Mouse (Mus musculus) mouse trophoblast stem cell (cell line): Measurements from ENCODE around the gene Hist1h1e.
"Not testable (repeated sequence)": the region's sequence is repeated elsewhere in the genome, so short reads cannot be mapped to it uniquely, and the experiment has no call there.

ENCODE experiments used
- in situ Hi-C, 2 experiments: fragments of 300-500 bp; cut with MseI, MboI; formaldehyde crosslinking; loops; 2 replicates in 1 of 2; 3 replicates in 1 of 2; pipeline ENCODE4 v1.15.1; 2025

The Hist1h1e gene

DNA sequence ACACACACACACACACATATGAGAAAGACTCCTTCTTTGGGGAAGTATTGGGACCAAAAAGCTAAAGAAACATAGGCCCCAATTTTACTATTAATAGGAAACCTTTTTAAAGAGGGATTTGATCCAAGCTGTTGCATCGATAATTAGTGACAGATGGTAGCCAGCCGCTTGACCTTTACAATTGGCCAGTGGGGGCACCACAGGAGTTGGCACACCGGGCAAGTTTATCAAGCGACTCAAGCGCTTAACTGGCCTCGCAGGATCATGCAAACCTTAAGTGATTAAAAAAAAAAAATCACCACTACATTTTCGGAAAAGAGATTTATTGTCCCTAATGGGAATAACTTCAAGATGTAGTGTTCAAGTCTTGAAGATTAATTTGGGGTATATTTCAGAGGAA lies 29.7 kb downstream of the Hist1h1e start:
- in situ Hi-C loops = no loop called here

DNA sequence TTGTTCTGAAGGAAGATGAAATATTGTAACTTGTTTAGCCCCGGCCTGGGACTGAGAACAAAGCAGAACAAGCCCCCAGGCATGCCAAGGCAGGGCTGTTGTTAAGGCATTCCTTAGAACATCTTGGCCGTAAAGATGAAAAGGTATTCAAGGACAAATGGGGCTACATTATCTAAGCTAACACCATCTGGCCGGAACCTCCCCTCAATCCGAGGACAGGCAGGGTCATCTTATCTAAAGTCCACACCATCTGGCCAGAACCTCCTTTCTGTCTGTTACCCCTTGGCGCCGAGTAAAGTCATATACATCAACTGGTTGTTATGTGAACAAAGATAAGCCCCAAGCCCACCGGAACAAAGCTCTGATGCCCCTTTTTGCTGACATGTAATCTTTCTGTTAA lies 30.5 kb downstream of the Hist1h1e start:
- in situ Hi-C loops = not testable (repeated sequence)

DNA sequence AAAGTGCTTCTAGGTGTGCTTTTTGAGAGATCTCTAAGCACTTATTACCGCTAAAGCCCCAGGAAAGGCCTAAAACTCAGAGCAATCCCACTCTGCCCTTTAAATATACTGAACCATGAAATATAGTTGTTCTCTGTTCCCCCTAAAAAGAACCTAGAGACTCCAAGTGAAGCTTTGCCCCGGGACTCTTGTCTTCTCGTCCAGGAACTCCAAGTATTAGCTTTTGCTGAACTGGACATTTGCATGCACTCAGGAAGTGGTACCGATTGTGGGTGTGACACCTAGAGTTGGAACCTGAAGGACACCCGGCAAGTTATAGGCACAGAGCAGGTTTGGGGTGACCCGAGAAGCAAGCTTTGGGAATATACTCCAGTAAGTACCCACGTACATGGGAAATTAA lies 31.2 kb downstream of the Hist1h1e start:
- in situ Hi-C loops = no loop called here

DNA sequence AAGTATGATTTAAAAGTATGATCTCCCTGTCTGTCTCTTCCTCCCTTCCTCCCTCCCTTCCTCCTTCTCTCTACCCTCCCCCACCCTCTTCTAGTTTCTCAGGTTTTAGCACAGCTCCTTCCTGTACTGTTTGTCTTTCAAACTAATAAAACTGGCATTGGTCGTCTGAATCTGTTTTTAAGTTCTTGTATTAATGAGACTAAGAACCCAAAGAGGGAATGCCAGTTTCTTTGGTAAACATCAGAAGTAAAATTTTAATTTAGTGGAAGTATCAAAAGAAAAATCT lies 35.5 kb downstream of the Hist1h1e start:
- in situ Hi-C loops = no loop called here

DNA sequence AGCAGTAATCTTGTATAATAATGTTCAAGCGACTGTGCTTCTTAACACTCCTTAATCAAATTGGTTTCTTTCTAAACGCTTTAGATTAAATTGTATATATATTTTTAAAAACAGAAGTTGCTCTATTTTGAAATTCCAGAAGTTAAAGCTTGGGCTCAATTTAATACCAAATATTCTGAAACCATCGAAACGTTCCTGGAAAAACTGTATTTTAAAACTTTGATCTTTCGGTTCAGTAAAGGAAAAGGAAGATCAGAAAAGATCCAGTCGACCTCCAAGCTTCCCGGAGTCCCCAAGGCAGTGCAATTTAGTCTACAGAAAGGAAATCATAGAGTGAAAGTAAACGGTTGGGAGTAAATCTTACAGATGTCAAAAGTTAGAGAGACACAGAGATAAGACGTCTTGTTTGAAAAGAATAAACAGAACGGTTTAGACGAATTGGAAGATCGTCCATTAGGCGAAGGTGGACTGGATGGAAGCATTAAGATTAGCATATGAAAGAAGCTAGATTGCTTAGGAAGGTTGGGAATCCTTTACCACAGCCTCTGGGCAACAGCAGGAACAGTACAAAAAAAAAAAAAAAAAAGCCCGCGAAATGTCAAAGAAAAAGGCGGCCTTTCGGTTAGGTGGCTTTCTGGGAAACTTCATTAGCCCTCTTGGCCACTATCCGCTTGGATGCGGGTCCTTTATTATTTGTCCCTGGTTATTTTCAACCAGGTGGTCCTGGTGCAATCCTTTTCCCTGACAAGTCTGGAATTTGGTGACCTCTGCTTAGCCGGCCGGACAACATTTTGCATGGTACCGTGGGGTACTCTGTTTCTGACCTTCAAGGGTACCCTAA lies 36.0 kb downstream of the Hist1h1e start:
- in situ Hi-C loops = no loop called here

DNA sequence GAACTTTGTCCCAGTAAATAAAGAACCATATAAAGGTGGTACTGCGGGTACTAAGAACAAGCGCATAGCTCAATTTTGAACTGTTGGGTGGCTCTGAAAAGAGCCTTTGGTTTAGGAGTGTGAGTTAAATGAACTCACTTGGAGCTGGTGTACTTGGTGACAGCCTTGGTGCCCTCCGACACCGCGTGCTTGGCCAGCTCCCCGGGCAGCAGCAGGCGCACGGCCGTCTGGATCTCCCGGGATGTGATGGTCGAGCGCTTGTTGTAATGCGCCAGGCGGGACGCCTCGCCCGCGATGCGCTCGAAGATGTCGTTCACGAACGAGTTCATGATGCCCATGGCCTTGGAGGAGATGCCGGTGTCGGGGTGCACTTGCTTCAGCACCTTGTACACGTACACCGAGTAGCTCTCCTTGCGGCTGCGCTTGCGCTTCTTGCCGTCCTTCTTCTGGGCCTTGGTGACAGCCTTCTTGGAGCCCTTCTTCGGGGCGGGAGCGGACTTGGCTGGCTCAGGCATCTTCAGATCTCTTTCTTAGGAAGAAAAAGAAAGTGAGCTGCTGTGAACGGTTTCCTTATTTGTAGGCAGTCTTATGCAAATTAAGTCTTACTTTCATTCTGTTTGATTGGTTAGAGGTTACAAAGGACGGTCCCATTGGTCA lies 36.8 kb downstream of the Hist1h1e start:
- in situ Hi-C loops = not testable (repeated sequence)

DNA sequence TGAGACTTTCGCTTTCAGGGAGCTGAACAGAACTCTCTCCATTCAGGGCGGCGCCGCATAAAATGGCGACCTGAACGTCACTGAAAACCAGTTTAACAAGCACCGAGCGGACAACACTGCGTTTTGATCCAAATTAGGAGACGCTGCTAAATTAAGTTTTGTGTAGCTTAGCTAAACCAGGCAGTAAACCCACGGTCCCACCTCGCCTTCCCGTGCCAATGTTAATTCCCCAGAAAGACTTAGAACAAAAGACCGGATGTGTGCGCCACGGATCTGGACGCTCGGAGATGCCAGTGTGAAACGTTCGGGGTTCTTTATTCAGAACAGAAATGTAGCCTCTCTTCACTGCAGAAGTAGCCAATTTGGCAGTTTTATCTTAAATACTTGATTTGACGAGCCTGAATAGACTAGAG lies 37.3 kb downstream of the Hist1h1e start:
- in situ Hi-C loops = no loop called here

DNA sequence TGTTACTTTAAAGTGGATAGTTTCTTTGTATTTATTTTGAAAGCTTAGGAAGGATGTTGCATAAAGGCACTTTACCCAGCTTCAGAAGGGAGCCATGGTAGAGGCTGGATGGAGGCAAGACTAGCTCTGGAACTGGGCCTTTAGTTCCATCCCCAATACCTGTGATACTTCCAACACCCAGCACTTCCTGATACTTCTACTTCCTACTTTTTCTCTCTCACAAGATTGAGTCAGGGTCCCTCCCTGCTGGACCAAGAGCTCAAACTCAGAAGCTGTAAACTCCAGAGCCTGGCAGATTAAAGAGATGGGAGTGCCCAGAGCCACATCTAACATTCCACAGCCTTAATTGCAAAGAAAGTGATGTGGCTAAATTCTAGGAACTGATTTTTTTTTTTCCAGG lies 38.0 kb downstream of the Hist1h1e start:
- in situ Hi-C loops = no loop called here

DNA sequence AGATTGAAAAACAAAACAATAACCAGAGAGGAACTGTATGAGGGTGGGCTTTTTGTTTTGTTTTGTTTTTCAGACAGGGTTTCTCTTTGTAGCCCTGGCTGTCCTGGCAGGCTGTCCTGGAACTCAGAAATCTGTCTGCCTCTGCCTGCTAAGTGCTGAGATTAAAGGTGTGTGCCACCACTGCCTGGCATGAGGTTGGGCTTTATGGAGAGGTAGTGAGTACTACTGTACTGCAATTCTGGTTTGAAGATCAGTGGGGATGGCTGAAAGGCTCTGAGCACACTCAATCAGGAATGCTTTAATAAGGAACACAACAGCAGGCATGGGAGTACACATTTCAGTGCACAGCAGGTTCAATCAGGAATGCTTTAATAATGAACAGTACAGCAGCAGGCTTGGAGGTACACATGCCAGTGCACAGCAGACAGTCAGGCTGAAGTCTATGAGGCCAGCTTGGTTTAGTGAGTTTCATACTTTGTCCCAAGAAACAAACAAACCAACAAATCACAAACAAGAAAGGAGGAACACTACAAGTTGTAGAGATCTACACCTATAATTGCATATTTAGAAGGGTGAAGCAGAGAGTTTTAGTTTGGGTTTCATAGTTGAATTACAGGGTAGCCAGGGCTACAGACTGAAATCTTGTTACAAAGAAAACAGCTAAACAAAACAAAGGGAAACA lies 38.8 kb downstream of the Hist1h1e start:
- in situ Hi-C loops = no loop called here

DNA sequence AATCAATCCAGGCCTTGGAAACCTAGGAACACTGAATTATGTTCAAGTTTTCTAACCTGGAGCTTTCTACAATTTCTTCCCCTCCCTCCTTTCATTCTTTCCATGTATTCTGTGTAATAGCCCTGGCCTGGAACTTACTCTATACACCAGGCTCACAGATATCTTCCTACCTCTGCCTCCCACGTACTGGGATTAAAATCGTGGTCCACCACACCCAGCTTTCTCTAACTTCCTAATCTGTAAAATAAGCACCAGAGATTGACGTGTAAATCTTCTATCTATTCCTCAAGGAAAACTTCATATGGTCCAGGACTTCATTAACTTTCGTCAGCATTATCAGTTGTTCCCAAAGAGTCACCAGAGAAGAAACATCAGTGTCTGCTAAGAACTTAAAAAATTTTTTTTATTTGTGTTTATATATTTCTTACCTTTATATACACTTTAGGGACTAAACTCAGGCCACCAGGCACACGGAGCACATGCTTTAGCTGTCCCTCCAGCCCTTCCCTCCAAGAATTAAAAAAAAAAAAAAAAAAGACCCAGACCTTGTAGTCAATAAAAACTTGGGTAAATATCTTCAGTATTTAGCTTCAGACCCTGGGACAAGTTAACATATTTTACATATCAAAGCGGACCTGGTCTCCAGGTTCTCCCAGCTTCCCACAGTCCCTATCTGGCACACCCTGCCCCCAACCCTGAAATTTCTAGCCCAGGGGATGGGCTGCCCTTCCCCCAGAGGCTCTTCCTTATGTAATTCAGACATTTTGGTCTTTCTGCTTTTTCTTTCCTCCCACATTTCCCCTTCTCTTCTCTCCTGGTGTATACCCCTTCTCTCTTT lies 39.9 kb downstream of the Hist1h1e start:
- in situ Hi-C loops = no loop called here

DNA sequence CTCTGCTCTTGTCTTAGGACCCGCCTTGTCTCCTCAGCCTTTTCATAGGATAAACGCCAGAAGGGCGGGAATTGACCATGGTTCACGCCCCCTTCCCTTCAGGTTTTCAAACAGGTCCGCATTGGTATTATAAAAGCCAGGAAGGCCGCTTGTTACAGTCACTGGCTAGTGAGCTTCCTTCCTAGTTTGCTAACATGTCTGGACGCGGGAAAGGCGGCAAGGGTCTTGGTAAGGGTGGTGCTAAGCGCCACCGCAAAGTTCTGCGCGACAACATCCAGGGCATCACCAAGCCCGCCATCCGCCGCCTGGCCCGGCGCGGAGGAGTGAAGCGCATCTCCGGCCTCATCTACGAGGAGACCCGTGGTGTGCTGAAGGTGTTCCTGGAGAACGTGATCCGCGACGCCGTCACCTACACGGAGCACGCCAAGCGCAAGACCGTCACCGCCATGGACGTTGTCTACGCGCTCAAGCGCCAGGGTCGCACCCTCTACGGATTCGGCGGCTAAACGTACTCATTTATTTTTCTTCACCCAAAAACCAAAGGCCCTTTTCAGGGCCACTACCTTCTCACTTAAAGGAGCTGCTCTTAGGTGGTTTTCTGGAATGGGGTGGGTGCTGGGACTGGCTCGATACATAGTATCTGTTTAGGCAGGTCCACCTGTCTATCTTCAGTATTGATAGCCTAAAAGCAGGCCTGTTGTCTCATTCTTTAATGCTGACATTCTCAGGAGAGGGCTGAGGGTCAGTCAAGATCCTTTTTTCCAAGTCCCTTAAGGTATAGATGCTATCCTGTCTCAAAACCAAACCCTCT lies 40.7 kb downstream of the Hist1h1e start, which contains the start of gene Hist1h4d:
Gene Hist1h4d, plus strand, starts transcription at position 191 of the 811 bp plus-strand sequence.
- in situ Hi-C loops = no loop called here

DNA sequence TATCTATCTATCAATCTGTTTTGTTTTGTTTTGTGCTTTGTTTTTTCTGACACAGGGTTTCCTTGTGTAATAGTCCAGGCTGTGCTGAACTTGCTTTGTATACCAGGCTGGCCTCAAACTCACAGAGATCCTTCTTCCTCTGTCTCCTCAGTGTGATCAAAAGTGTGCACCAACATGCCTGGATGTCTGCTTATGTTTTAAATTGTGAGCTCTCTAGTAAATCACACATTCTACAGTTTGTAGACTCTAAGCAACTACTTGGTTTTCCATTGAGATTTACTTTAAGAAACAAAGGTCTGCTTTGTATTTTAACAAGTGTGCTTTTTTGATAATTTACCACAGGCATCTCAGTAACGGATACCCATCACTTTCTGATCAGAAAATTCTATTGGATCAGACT lies 44.5 kb downstream of the Hist1h1e start:
- in situ Hi-C loops = no loop called here

DNA sequence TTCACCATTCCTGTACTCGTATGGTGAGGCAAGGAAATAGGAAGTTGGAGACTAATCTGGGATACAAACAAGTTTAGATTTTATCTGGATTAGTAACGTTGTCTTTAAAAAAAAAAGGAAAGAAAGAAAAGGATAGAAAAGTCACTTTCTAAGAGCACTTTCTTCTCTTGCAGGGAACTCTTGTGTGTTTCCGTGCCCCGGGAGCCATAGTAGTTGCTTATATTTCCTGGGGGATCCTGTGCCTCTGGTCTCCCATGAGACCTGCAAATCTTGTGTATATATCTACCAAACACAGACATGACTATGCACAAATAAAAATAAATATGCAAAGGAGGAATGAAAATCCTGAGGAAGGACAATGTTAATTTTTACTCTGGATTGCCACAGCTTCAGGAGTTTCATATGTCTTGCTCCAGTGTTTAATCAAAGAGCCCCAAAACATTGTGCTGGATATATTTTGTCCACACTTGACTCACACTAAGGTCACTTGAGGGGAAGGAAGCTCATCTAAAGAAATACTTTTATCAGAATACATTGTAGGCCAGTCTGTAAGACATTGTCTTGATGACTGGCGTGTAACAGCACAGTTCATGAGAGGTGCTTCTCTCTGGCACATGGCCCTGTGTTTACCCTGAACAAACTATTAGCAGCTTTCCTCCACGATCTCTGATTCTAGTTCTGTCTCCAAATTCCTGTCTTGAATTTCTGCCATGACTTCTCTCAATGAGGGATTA lies 45.3 kb downstream of the Hist1h1e start:
- in situ Hi-C loops = no loop called here

DNA sequence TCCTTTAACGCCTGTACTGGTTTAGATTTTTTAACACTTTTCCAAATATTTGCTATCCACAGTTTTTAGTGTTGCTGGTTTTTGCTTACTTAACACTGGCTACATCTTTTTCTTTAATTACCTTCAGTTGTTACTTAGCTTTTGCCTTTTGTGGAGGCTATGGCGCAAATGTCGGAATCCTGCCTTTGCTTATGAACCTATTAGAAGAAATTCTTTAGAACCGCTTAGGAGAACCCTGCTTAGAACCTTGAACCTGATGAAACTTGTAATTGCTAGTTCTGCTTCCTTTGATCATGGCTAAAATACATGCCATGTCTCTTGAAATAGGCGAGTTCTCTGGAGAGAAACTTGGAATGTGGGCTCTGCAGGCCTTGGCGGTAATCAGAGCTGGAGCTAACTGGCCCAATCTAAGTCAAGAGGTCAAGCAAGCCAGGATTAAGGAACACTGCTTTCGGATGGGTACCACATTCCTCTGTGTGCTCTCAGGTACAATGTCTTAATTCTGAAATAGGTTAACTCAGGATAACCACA lies 45.9 kb downstream of the Hist1h1e start:
- in situ Hi-C loops = no loop called here

DNA sequence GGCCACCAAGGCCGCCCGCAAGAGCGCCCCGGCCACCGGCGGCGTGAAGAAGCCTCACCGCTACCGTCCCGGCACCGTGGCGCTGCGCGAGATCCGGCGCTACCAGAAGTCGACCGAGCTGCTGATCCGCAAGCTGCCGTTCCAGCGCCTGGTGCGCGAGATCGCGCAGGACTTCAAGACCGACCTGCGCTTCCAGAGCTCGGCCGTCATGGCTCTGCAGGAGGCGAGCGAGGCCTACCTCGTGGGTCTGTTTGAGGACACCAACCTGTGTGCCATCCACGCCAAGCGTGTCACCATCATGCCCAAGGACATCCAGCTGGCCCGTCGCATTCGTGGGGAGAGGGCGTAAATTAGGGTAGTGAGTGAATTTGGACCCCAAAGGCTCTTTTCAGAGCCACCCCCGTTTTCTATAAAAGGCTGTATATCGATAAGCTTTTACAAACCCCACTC lies 46.5 kb downstream of the Hist1h1e start:
- in situ Hi-C loops = not testable (repeated sequence)

DNA sequence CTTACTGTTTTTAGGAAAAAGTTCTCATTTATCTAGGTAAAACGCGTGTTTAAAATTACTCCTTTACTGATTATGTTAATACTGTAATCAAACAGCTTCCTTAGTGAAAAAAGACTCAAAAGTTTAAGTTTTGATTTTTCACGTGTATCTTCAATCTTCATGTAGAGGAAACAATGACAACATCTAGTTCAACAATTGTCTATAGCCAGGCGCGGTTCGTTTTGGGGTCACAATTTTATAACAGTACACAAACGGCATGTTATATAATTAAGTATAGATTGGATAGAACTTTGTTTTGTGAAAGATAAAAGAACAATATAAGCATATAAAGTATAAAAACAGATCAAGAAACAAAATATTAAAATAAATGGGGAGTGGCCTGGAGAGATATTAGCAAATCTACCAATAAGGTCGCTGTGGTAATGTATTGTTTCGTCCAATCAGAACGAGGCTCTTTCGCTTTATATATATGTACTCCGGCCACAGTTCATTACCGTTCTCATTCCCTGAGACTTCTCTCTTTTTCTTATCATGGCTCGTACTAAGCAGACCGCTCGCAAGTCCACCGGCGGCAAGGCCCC lies 47.0 kb downstream of the Hist1h1e start, which contains the start of gene Hist1h3d:
Gene Hist1h3d, plus strand, starts transcription at position 493 of the 581 bp plus-strand sequence.
- in situ Hi-C loops = no loop called here

DNA sequence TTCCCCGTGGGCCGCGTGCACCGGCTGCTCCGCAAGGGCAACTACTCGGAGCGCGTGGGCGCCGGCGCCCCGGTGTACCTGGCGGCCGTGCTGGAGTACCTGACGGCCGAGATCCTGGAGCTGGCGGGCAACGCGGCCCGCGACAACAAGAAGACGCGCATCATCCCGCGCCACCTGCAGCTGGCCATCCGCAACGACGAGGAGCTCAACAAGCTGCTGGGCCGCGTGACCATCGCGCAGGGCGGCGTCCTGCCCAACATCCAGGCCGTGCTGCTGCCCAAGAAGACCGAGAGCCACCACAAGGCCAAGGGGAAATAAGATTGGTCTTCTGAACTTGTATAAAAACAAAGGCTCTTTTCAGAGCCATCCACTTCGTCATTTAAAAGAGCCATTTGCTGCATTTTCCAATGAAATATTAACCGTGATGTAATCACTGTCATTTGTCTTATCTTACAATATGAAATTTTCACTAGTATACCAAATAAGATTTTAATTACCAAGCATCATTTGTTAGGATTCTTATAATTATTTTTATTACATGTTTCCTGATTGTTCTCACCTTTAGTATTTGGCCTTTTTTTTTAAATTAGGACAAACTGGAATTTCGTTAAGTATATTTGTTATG lies 47.7 kb downstream of the Hist1h1e start:
- in situ Hi-C loops = not testable (repeated sequence)

DNA sequence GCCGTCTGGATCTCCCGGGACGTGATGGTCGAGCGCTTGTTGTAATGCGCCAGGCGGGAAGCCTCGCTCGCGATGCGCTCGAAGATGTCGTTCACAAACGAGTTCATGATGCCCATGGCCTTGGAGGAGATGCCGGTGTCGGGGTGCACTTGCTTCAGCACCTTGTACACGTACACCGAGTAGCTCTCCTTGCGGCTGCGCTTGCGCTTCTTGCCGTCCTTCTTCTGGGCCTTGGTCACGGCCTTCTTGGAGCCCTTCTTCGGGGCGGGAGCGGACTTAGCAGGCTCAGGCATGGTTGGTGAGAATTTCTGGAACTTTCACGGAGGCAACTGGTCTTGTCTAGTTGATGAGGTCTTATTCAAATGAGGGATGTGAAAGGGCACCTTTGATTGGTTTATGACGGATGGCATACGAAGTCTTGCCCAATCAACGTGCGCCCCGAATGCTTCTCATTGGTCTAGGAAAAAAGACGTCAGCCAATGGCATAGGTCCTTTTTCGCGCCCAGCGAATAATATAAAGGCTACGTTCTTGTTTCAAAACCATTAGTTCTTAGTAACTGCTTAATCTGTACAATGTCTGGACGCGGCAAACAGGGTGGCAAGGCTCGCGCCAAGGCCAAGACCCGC lies 48.3 kb downstream of the Hist1h1e start, which contains the start of the genes Hist1h2bf and Hist1h2ad:
Gene Hist1h2bf, minus strand, starts transcription at position 299 of the 627 bp plus-strand sequence.
Gene Hist1h2ad, plus strand, starts transcription at position 484 of the 627 bp plus-strand sequence.
- in situ Hi-C loops = not testable (repeated sequence)
